Mouse (Mus musculus): ENCODE data around the gene Dnmt1. TPM values are rescaled to one million over a fixed set of nuclear protein-coding genes. Genes with fewer than 3 reads are reported as not detected.
A peak's percentile ranks its signal among the peaks of the same experiment; 100 is the strongest.

Gene Dnmt1
- polyA plus RNA-seq, 1 experiment from 2014 or later = 17.9 TPM

GRCm38 (mm10) chr9:20991587-20991986, 31.9 kb upstream of the Dnmt1 start:
- DNase-seq (ENCODE audit: low spot score) (no peak), ATAC-seq (ENCODE audit: low FRiP score, low TSS enrichment) (no peak)
- Histone ChIP-seq H3K36me3 (ENCODE audit: control insufficient read depth, insufficient read depth, low read length) (no peaks in the 10 kb centered on the region), H3K4me3 (ENCODE audit: low read depth, low read length) (no peak overlapping the region), H3K4me1 (replicated peaks; ENCODE audit: control insufficient read depth, insufficient read depth) (no peaks in the 10 kb centered on the region), H3K9me3 (ENCODE audit: control insufficient read depth, low read length) (no peaks in the 10 kb centered on the region), H3K4me2 (replicated peaks; ENCODE audit: low read depth) (no peak overlapping the region), H3K27ac (replicated peaks) (no peak overlapping the region), H3K27me3 (ENCODE audit: control insufficient read depth, insufficient read depth, low read length) (no peaks in the 10 kb centered on the region), H3K9ac (ENCODE audit: low read length) (no peak overlapping the region)
- TF ChIP-seq EP300 (optimal IDR thresholded peaks at IDR 0.05) = no peak
- no peak for TF ChIP-seq CTCF (IDR thresholded peaks at IDR 0.05; ENCODE audit: low read depth)
- 94% methylated on average over 4 of the region's 4 CpGs for WGBS

GRCm38 (mm10) chr9:20990861-20991260, 31.2 kb upstream of the Dnmt1 start:
- 6% methylated on average over 10 of the region's 10 CpGs for WGBS
- ATAC-seq (ENCODE audit: low FRiP score, low TSS enrichment) = no peak
- Histone ChIP-seq H3K27me3 (ENCODE audit: control insufficient read depth, insufficient read depth, low read length) (no peaks in the 10 kb centered on the region), H3K27ac (replicated peaks) (no peak overlapping the region), H3K36me3 (ENCODE audit: control insufficient read depth, insufficient read depth, low read length) (no peaks in the 10 kb centered on the region), H3K4me3 (ENCODE audit: low read depth, low read length) (no peak overlapping the region; the same call in 1 of the 2 replicates), H3K9ac (ENCODE audit: low read length) (no peak overlapping the region), H3K9me3 (ENCODE audit: control insufficient read depth, low read length) (no peaks in the 10 kb centered on the region), H3K4me1 (replicated peaks; ENCODE audit: control insufficient read depth, insufficient read depth) (no peaks in the 10 kb centered on the region), H3K4me2 (replicated peaks; ENCODE audit: low read depth) (peak overlapping the region; percentile 15; the same call in 1 of the 2 replicates)
- peak; percentile 70 for DNase-seq (ENCODE audit: low spot score)
- TF ChIP-seq CTCF (IDR thresholded peaks at IDR 0.05; ENCODE audit: low read depth) = no peak
- TF ChIP-seq EP300 (optimal IDR thresholded peaks at IDR 0.05) = no peak

- TF ChIP-seq EP300 (optimal IDR thresholded peaks at IDR 0.05) (no peak), CTCF (IDR thresholded peaks at IDR 0.05; ENCODE audit: low read depth) (no peak)
- Histone ChIP-seq H3K27ac (replicated peaks) (peak overlapping the region; percentile 5; the same call in 1 of the 2 replicates), H3K9me3 (ENCODE audit: control insufficient read depth, low read length) (no peaks in the 10 kb centered on the region), H3K36me3 (ENCODE audit: control insufficient read depth, insufficient read depth, low read length) (no peaks in the 10 kb centered on the region), H3K27me3 (ENCODE audit: control insufficient read depth, insufficient read depth, low read length) (no peaks in the 10 kb centered on the region), H3K9ac (ENCODE audit: low read length) (no peak overlapping the region), H3K4me3 (ENCODE audit: low read depth, low read length) (no peak overlapping the region), H3K4me2 (replicated peaks; ENCODE audit: low read depth) (no peak overlapping the region), H3K4me1 (replicated peaks; ENCODE audit: control insufficient read depth, insufficient read depth) (no peaks in the 10 kb centered on the region)
- WGBS = 32% methylated on average over 7 of the region's 7 CpGs
- no peak for DNase-seq (ENCODE audit: low spot score)
- no peak for ATAC-seq (ENCODE audit: low FRiP score, low TSS enrichment)
Observed at GRCm38 (mm10) chr9:20987953-20988352, 28.3 kb upstream of the Dnmt1 start.

GRCm38 (mm10) chr9:20986952-20987686, 27.4 kb upstream of the Dnmt1 start:
- 47% methylated on average over 15 of the region's 15 CpGs for WGBS
- TF ChIP-seq CTCF (IDR thresholded peaks at IDR 0.05; ENCODE audit: low read depth) = no peak
- no peak for TF ChIP-seq EP300 (optimal IDR thresholded peaks at IDR 0.05)
- peak; percentile 34 for DNase-seq (ENCODE audit: low spot score)
- no peak overlapping the region for H3K4me3 ChIP-seq (ENCODE audit: low read depth, low read length)
- peak overlapping the region; percentile 71; the same call in 1 of the 2 replicates for H3K27ac ChIP-seq (replicated peaks)
- no peaks in the 10 kb centered on the region for H3K36me3 ChIP-seq (ENCODE audit: control insufficient read depth, insufficient read depth, low read length)
- peak; percentile 81 for ATAC-seq (ENCODE audit: low FRiP score, low TSS enrichment)
- H3K9me3 ChIP-seq (ENCODE audit: control insufficient read depth, low read length) = no peaks in the 10 kb centered on the region
- H3K4me1 ChIP-seq (replicated peaks; ENCODE audit: control insufficient read depth, insufficient read depth) = no peaks in the 10 kb centered on the region
- no peak overlapping the region for H3K9ac ChIP-seq (ENCODE audit: low read length)
- H3K27me3 ChIP-seq (ENCODE audit: control insufficient read depth, insufficient read depth, low read length) = no peaks in the 10 kb centered on the region
- H3K4me2 ChIP-seq (replicated peaks; ENCODE audit: low read depth) = no peak overlapping the region

- H3K4me3 ChIP-seq (ENCODE audit: low read depth, low read length) = no peak overlapping the region
- no peak for TF ChIP-seq CTCF (IDR thresholded peaks at IDR 0.05; ENCODE audit: low read depth)
- no peak for TF ChIP-seq EP300 (optimal IDR thresholded peaks at IDR 0.05)
- ATAC-seq (ENCODE audit: low FRiP score, low TSS enrichment) (no peak), DNase-seq (ENCODE audit: low spot score) (no peak)
- no peak overlapping the region for H3K27ac ChIP-seq (replicated peaks)
- no peaks in the 10 kb centered on the region for H3K9me3 ChIP-seq (ENCODE audit: control insufficient read depth, low read length)
- H3K4me1 ChIP-seq (replicated peaks; ENCODE audit: control insufficient read depth, insufficient read depth) = no peaks in the 10 kb centered on the region
- H3K36me3 ChIP-seq (ENCODE audit: control insufficient read depth, insufficient read depth, low read length) = no peaks in the 10 kb centered on the region
- no peak overlapping the region for H3K9ac ChIP-seq (ENCODE audit: low read length)
- no peaks in the 10 kb centered on the region for H3K27me3 ChIP-seq (ENCODE audit: control insufficient read depth, insufficient read depth, low read length)
- no peak overlapping the region for H3K4me2 ChIP-seq (replicated peaks; ENCODE audit: low read depth)
- 34% methylated on average over 5 of the region's 5 CpGs for WGBS
Observed at GRCm38 (mm10) chr9:20983169-20983568, 23.5 kb upstream of the Dnmt1 start.

GRCm38 (mm10) chr9:20982171-20982570, 22.5 kb upstream of the Dnmt1 start:
- Histone ChIP-seq H3K9ac (ENCODE audit: low read length) (no peak overlapping the region), H3K4me3 (ENCODE audit: low read depth, low read length) (no peak overlapping the region), H3K27me3 (ENCODE audit: control insufficient read depth, insufficient read depth, low read length) (no peaks in the 10 kb centered on the region), H3K9me3 (ENCODE audit: control insufficient read depth, low read length) (no peaks in the 10 kb centered on the region), H3K36me3 (ENCODE audit: control insufficient read depth, insufficient read depth, low read length) (no peaks in the 10 kb centered on the region), H3K4me1 (replicated peaks; ENCODE audit: control insufficient read depth, insufficient read depth) (no peaks in the 10 kb centered on the region), H3K4me2 (replicated peaks; ENCODE audit: low read depth) (no peak overlapping the region), H3K27ac (replicated peaks) (no peak overlapping the region)
- no peak for TF ChIP-seq CTCF (IDR thresholded peaks at IDR 0.05; ENCODE audit: low read depth)
- no peak for TF ChIP-seq EP300 (optimal IDR thresholded peaks at IDR 0.05)
- WGBS = 63% methylated on average over 3 of the region's 3 CpGs
- DNase-seq (ENCODE audit: low spot score) (no peak), ATAC-seq (ENCODE audit: low FRiP score, low TSS enrichment) (no peak)
